Mouse (Mus musculus) intestine, embryonic 14.5 days (tissue): ENCODE results near the gene Emc9. TPM values are rescaled to one million over a fixed set of nuclear protein-coding genes. Genes with fewer than 3 reads are reported as not detected.
A peak's percentile ranks its signal among the peaks of the same experiment; 100 is the strongest.

ENCODE experiments used
- ATAC-seq: fragments of 200-750 bp; cut with Nextera tagmentation; replicated peaks from 2 replicates; pipeline ENCODE4 v1.8.0; 2017; ENCODE audit warnings: low read depth, moderate number of reproducible peaks, moderate TSS enrichment, moderate library complexity; ENCODE audit not compliant: low FRiP score, low TSS enrichment
- DNase-seq: peaks from one replicate; pipeline ENCODE4 v3.0.0-alpha.2; 2018; ENCODE audit warnings: low spot score
- H3K27ac ChIP-seq: fragments of 300-500 bp; sonication (generic); 2 replicates; pipeline ENCODE4 v1.5.1; 2014; ENCODE audit warnings: low read depth, mild to moderate bottlenecking, control low read depth
- H3K27me3 ChIP-seq: fragments of 300-500 bp; sonication (generic); replicated peaks from 2 replicates; pipeline ENCODE4 v1.6.1; 2014; ENCODE audit warnings: low read length, control low read depth; ENCODE audit not compliant: control insufficient read depth, insufficient read depth
- H3K36me3 ChIP-seq: fragments of 300-500 bp; sonication (generic); 2 replicates; pipeline ENCODE4 v1.6.1; 2014; ENCODE audit warnings: low read length, control low read depth; ENCODE audit not compliant: control insufficient read depth, insufficient read depth
- H3K4me1 ChIP-seq: fragments of 300-500 bp; sonication (generic); replicated peaks from 2 replicates; pipeline ENCODE4 v1.6.1; 2014; ENCODE audit warnings: low read length, control low read depth, mixed read lengths; ENCODE audit not compliant: control insufficient read depth, insufficient read depth
- H3K4me2 ChIP-seq: fragments of 300-500 bp; sonication (generic); 2 replicates; pipeline ENCODE4 v1.6.1; 2014; ENCODE audit warnings: low read length
- H3K4me3 ChIP-seq: fragments of 300-500 bp; sonication (generic); 2 replicates; pipeline ENCODE4 v1.5.1; 2014; ENCODE audit warnings: low read depth, low read length, control low read depth, mixed read lengths
- H3K9ac ChIP-seq: fragments of 300-500 bp; sonication (generic); 2 replicates; pipeline ENCODE4 v1.6.1; 2014; ENCODE audit warnings: mild to moderate bottlenecking, low read length
- H3K9me3 ChIP-seq: fragments of 300-500 bp; sonication (generic); 2 replicates; pipeline ENCODE4 v1.6.1; 2016; ENCODE audit warnings: low read length, control low read depth; ENCODE audit not compliant: control insufficient read depth
- WGBS: fragments of 180-500 bp; shearing (Covaris S2); extraction: QIAGEN DNeasy Blood & Tissue Kit; methylation state at CpG from one replicate; pipeline ENCODE4 v1.1.7; 2014; 5-methylcytosine and 5-hydroxymethylcytosine counted together
- polyA plus RNA-seq: library from polyadenylated mRNA; unstranded; fragments of >200 nt; fragmentation: Nextera tagmentation; extraction: Ambion mirVana; gene quantifications from 2 replicates; pipeline ENCODE4 v1.2.1, GENCODE M21; 2014

The Emc9 gene
- polyA plus RNA-seq, result 6.3 and 7.0 TPM in 2 replicates

DNA sequence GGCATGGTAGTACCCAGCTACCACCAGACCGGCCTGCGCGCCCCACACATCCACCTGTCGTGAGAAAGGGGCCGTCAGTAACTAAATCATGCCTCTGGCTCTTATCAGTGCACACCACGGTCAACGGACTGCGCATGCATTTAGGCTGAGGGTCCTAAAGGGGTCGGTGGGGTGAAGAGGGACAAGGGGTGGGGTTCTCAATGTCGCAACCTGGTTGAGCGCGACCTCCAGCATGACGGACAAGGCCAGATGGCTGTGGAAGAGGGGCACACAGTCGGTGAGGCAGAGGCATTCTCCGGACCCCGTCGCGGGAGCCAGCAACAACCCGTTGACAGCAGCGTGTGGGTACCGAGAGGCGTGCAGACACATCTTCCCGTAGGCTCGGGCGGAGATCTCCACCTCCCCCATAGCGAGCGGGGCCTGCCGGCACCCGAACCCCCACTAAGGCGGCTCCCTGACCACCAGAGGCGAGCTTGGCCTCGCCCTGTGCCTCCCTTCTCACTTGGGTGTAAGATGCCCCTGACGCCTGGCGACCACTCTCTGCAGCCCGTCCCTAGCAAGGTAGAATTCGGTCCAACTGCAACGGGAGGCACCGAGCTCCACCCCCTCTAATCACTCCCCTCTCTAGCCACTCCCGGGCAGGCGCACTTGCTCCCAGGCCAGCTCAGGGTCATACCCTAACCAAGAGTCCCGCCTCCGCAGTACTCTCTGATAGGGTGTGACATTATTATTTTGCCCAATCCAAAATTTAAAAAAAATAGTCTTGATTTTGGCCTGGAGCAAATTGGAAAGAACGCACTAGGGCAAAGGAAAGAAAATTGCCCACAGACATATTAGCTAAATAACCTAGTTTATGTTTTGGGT, at the start of gene Emc9:
Gene Emc9 (minus strand): TSS at position 601 of the 864 bp plus-strand sequence.
- H3K4me2 ChIP-seq, result peak within 1 kb of the TSS; percentile 76
- H3K36me3 ChIP-seq, result peaks cover 40% of the 10 kb centered on the region
- DNase-seq (peak; percentile 71), ATAC-seq (peak; percentile 78)
- peak within 1 kb of the TSS; percentile 43 for H3K4me3 ChIP-seq
- no peaks in the 10 kb centered on the region for H3K9me3 ChIP-seq
- H3K9ac ChIP-seq, result peak within 1 kb of the TSS; percentile 51
- peaks cover 6% of the 10 kb centered on the region; the same call in 1 of the 2 replicates for H3K27me3 ChIP-seq
- WGBS, result 2% methylated on average over 43 of the region's 43 CpGs
- 0 out of 2 replicates have a peak, but pooled peaks cover 8% of the 10 kb centered on the region for H3K4me1 ChIP-seq
- H3K27ac ChIP-seq, result no peak within 1 kb of the TSS

- ATAC-seq (no peak), DNase-seq (peak; percentile 66)
- Histone ChIP-seq H3K36me3 (peaks cover 97% of the 10 kb centered on the region), H3K4me2 (no peak overlapping the region), H3K27ac (no peak overlapping the region), H3K4me3 (no peak overlapping the region), H3K27me3 (no peaks in the 10 kb centered on the region), H3K9me3 (no peaks in the 10 kb centered on the region), H3K4me1 (no peaks in the 10 kb centered on the region; the same call in 1 of the 2 replicates), H3K9ac (no peak overlapping the region)
- 54% methylated on average over 5 of the region's 5 CpGs for WGBS
Observed at GRCm38 (mm10) chr14:55629312-55629711, 44.2 kb upstream of the Emc9 start.

- DNase-seq (no peak), ATAC-seq (no peak)
- Histone ChIP-seq H3K4me3 (no peak overlapping the region), H3K36me3 (peaks cover 93% of the 10 kb centered on the region), H3K27me3 (no peaks in the 10 kb centered on the region), H3K9me3 (no peaks in the 10 kb centered on the region), H3K4me2 (no peak overlapping the region), H3K4me1 (no peaks in the 10 kb centered on the region), H3K27ac (no peak overlapping the region), H3K9ac (no peak overlapping the region)
- WGBS, result 81% methylated on average over 27 of the region's 27 CpGs
Observed at GRCm38 (mm10) chr14:55628077-55628827, 43.1 kb upstream of the Emc9 start.

DNA sequence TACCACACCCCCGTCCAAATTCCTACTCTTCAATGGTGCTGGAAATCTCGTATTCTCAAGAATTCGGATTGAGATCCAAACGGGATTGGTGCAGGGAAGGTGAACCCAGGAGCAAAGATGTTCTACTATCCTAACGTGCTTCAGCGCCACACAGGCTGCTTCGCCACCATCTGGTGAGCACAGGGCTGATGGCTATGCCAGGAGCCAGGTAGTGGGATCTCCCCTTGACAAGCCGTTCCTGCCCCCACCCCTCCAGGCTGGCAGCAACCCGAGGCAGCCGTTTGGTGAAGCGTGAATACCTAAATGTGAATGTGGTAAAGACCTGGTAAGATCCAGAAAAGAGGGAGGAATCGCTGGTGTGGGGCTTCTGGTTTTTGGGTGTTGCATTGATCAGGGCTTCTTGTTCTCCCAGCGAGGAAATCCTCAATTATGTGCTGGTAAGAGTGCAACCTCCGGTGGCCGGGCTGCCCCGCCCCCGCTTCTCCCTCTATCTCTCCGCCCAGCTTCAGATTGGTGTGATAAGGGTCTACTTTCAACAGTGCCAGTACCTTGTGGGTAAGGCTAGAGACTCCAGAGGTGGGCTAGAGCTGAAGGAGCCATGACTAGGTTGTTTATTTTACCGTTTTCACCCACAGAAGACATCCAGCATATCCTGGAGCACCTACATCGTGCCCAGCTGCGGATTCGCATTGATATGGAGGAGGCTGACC, 33.5 kb upstream of the Emc9 start:
- H3K4me2 ChIP-seq, result peak overlapping the region; percentile 43
- 43% methylated on average over 22 of the region's 22 CpGs for WGBS
- no peak overlapping the region for H3K27ac ChIP-seq
- no peaks in the 10 kb centered on the region; the same call in 1 of the 2 replicates for H3K4me1 ChIP-seq
- no peak for DNase-seq
- H3K9ac ChIP-seq, result no peak overlapping the region
- H3K4me3 ChIP-seq, result peak overlapping the region; percentile 25
- H3K36me3 ChIP-seq, result no peaks in the 10 kb centered on the region
- H3K9me3 ChIP-seq, result no peaks in the 10 kb centered on the region
- ATAC-seq, result no peak
- no peaks in the 10 kb centered on the region for H3K27me3 ChIP-seq

DNA sequence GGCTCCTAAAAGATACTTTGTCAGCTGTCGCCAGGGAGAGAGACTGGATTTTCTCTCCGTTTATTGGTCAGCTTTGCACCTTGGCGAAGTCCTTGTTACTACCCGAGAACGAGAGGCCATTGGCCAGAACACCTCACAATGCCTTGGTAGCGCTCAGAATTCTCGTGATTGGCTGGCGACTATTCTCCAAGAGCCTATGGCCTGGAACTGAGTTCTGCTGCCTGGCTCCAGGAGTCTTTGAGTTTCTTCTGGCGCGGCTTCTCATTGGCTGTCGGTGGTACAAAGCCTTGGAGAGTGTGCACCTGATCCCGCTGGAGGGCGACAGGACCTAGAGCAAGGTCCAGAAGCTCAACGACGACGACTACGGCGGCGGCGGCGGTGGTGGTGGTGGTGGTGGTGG, 32.7 kb upstream of the Emc9 start, which contains the start of gene Rec8:
Gene Rec8 (plus strand): TSS at position 216 of the 400 bp plus-strand sequence.
- ATAC-seq (peak; percentile 88), DNase-seq (peak; percentile 66)
- Histone ChIP-seq H3K9me3 (no peaks in the 10 kb centered on the region), H3K27ac (no peak within 1 kb of the TSS), H3K36me3 (no peaks in the 10 kb centered on the region), H3K4me3 (peak within 1 kb of the TSS; percentile 25), H3K4me2 (peak within 1 kb of the TSS; percentile 43), H3K9ac (no peak within 1 kb of the TSS), H3K27me3 (no peaks in the 10 kb centered on the region), H3K4me1 (no peaks in the 10 kb centered on the region; the same call in 1 of the 2 replicates)
- WGBS, result 8% methylated on average over 21 of the region's 21 CpGs

GRCm38 (mm10) chr14:55616844-55617243, 31.7 kb upstream of the Emc9 start:
- H3K4me3 ChIP-seq, result no peak overlapping the region
- H3K9me3 ChIP-seq, result no peaks in the 10 kb centered on the region
- H3K9ac ChIP-seq, result no peak overlapping the region
- DNase-seq (no peak), ATAC-seq (no peak)
- no peak overlapping the region for H3K27ac ChIP-seq
- no peaks in the 10 kb centered on the region for H3K36me3 ChIP-seq
- H3K4me2 ChIP-seq, result no peak overlapping the region
- WGBS, result 81% methylated on average over 2 of the region's 2 CpGs
- H3K27me3 ChIP-seq, result no peaks in the 10 kb centered on the region
- no peaks in the 10 kb centered on the region; the same call in 1 of the 2 replicates for H3K4me1 ChIP-seq

DNA sequence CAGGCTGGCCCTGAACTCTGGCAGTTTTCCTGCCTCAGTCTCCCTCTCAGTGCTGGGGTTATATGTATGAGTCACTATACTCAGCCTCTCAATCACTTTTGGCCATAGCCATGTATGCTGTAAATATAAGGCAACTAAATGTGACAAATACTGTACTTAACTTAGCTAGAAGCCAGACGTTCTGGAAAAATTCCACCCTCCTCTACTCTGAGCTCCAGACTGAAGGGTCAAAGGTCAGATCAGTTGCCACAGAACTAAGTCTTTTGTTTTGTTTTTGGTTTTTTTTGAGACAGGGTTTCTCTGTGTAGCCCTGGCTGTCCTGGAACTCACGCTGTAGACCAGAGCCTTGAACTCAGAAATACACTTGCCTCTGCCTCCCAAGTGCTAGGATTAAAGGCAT, 30.8 kb upstream of the Emc9 start:
- Histone ChIP-seq H3K27me3 (no peaks in the 10 kb centered on the region), H3K36me3 (no peaks in the 10 kb centered on the region), H3K4me3 (no peak overlapping the region), H3K9me3 (no peaks in the 10 kb centered on the region), H3K27ac (no peak overlapping the region), H3K4me2 (no peak overlapping the region), H3K9ac (no peak overlapping the region), H3K4me1 (no peaks in the 10 kb centered on the region; the same call in 1 of the 2 replicates)
- 44% methylated on average over 2 of the region's 2 CpGs for WGBS
- no peak for DNase-seq
- ATAC-seq, result no peak

GRCm38 (mm10) chr14:55614565-55615178, 29.6 kb upstream of the Emc9 start:
- WGBS, result 77% methylated on average over 7 of the region's 7 CpGs
- ATAC-seq, result no peak
- H3K4me1 ChIP-seq, result no peaks in the 10 kb centered on the region; the same call in 1 of the 2 replicates
- H3K27ac ChIP-seq, result no peak overlapping the region
- H3K27me3 ChIP-seq, result no peaks in the 10 kb centered on the region
- no peak overlapping the region for H3K4me2 ChIP-seq
- H3K9ac ChIP-seq, result no peak overlapping the region
- no peaks in the 10 kb centered on the region for H3K9me3 ChIP-seq
- H3K4me3 ChIP-seq, result no peak overlapping the region
- no peak for DNase-seq
- peaks cover 2% of the 10 kb centered on the region for H3K36me3 ChIP-seq
